Mouse (Mus musculus) layer of hippocampus, adult 18-20 months (tissue): Measurements from ENCODE around the gene Erg. TPM values are rescaled to one million over a fixed set of nuclear protein-coding genes. Genes with fewer than 3 reads are reported as not detected.
A peak's percentile ranks its signal among the peaks of the same experiment; 100 is the strongest.

Experiments
- DNase-seq, 2 experiments: peaks; one replicate each; pipeline ENCODE4 v3.0.0; 2022; ENCODE audit warnings: low spot score in 2 of 2
- long read RNA-seq: library from polyadenylated mRNA; stranded (forward); transcript quantifications from one replicate; pipeline ENCODE4 v2.0.0, GENCODE M21; 2021
- total RNA-seq, 2 experiments: library from RNA; stranded (reverse); gene quantifications; 2 replicates each; pipeline ENCODE4 v1.2.3; 2021

Erg gene
- 1 to 10 TPM; 3.6 to 4.8 TPM for total RNA-seq
- long read RNA-seq, result 0 reads

DNA sequence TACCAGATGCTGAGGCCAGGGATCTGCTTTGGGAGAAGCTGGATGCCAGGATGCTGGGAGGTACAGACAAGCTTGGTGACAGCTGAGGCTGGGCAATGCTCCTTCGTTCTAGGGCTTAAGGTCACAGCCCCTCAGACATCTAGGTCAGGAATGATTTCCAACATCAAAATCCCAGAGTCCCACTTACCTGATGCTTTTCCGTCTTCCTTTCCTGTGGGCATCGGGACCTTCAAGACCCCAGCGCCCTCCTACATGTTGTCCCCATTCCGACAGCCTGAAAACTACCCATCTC is at the start of gene Erg:
Gene Erg (minus strand): TSS at position 283 of the 292 bp plus-strand sequence.
- DNase-seq, result no peak

DNA sequence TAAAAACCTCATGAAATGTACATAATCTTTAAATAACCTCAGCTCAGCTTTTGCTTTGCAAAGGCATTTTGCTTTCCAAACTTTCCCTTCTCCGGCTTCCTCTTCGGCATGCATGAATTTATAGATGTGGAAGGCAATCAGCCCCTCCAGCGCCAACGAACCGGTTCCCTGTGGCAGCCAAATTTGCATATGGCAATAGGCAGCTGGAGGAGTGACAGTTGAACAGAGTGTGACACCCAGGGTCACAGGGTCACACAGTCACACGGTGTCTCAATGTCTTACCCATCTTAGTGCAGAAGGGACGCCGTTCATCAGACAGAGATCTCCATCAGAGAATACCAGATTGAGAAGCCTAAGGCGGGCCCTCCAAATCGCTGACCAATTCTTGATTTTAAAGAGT is 45.4 kb upstream of the Erg start:
- no peak for DNase-seq

GRCm38 (mm10) chr16:95623876-95624770 is 37.7 kb upstream of the Erg start:
- DNase-seq, result no peak

- DNase-seq, result no peak
These were observed 36.7 kb upstream of the Erg start for GRCm38 (mm10) chr16:95623056-95623455.

GRCm38 (mm10) chr16:95619859-95620325 is 33.5 kb upstream of the Erg start:
- no peak for DNase-seq

DNA sequence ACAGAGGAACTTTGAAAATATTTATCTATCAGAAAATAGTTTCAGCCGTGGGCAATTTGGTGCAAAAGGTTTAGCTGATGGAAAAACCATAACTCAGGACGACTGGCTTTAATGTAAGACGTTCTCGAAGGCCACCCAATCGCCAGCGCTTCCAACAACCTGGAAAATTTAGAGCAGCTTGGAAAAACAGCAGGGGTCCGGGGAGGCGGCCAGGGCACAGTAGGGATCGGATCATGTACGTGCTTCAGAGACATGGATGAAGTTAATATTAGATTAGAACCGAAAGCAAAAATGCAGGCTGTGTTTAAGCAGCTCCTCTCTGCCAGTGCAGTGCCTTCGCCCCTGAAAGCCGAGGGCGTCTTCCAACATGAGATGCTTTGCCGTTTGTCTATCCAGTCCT is 31.8 kb upstream of the Erg start:
- no peak for DNase-seq

DNA sequence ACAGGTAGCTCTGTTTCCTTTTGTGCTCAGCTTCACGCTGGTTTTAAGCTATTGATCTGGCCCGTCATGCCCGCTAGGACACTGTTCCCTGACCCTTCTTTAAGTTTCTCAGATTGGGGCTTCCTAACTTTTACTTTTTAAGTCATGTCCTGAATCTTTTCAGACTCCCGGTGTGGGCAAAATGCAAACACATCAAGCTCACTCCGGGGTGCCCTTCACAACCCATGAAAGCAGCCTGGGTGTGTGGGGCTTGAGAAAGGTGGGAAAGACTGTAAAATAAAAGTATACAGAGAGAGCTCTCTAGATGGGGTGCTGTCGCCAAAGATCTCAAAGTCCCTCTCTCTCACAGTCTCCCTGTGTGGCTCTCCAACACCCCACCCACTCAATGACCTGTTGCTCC is 31.3 kb upstream of the Erg start:
- DNase-seq, result no peak

- DNase-seq, result peak in 1 of 2 experiments; percentile 7
These were observed 29.2 kb upstream of the Erg start for GRCm38 (mm10) chr16:95615579-95615978.

- DNase-seq, result no peak
These were observed 28.1 kb upstream of the Erg start for GRCm38 (mm10) chr16:95614482-95614881.

DNA sequence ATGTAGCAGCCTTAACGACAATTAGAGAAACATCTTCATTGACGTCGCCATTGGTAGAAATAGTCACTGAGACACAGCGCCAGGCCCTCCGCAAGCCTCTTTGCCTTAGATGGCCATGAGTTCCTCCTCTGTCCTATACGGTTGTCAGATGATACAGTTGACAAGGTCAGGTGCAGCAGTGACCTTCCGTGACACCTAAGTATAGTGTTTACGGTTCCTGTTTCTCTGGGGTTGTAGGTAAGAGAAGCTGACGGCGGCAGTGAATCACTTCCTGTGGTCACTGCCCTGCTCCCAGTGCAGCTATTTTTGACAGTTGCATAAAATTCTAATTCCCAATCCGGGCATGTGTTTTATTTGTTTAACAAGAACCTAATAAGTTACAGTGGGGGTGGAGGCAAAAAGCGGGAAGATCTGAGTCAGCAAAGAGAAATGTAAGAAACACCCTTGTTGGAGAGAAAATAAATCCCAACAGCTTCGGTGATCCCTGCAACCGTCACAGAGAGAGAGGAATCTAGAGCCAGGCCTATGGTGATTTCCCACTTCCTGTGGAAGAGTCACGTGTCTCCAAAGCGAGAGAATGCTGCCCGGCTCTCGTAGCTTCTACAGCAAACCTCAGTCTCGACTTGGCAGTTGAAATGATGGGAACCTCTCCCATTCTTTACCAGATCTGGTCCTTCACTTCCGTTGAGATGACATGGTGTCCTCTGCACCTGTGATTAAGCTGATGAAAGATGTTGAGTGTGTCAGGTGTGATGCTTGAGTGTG is 25.8 kb upstream of the Erg start:
- no peak for DNase-seq

DNA sequence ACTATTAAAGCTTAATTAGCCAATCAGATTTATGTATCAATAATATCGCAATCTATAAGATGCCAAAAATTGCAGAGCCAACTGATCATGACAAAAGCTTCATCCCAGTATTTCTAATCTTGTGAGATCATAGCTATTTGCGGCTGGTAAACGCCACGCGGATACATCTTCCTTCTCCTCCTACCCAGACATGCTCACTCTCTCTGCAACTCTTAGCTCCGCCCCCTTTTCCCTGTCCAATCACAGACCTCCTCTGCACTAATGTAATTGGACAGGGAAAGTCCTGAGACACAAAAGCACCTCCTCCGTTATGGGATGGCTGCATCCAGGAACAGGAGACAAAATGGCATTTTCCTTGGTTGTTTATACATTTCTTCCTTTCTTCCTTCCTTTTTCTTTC is 22.2 kb upstream of the Erg start:
- no peak for DNase-seq

DNA sequence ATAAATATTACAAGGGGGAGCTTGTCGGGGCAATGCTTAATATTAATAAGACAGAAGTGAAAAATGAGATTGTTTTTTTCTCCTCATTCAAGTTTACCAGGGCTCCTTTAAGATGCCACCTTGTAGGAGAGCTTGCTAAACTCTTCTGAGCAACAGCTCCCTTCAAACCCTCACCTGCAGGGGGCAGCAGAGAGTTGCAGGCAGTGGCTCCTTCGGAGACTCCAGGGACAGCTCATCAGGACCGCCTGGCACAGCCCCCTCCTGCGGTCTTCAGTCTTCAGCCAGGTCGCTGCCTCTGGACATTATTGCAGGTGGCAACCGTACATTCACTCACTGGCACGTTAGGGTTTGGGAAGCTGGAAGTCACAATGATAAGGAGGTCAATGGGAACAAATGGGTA is 18.9 kb upstream of the Erg start:
- DNase-seq, result peak; percentile 56 to 76

- DNase-seq, result no peak
These were observed 16.1 kb upstream of the Erg start for GRCm38 (mm10) chr16:95602504-95602903.

- DNase-seq, result no peak
These were observed 15.4 kb upstream of the Erg start for GRCm38 (mm10) chr16:95601807-95602206.

GRCm38 (mm10) chr16:95601219-95601580 is 14.8 kb upstream of the Erg start:
- DNase-seq, result no peak

DNA sequence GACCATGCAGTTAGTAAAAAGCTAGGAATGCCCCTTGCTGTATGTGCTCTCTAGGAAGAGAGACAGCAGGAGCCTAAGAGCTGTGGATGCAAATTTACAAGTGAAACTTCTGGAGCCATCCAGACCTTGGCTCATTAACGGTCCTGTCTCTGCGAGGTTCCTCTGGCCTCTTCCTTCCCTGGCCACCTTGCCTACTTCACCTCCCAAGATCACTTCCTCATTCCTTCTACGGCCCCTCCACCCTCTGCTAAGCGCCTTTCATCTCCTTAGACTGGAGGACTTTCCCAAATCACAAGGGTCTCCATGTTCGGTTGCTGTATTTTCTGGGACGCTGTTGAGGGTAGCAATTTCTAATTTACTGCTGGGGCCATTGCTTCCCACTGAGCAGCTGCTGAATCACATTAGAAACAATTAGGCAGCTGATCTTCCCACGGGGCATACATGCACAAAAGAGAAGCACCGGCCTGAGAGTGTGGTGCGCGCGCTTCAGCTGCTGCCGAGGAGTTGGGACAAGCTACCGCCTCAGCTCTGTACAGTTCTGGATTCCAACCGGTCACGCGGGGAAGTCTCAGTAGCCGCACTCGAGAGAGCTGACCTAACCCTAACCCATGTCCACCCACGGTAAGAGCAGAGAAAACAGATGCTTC is 14.3 kb upstream of the Erg start:
- DNase-seq, result no peak

GRCm38 (mm10) chr16:95598930-95599329 is 12.5 kb upstream of the Erg start:
- DNase-seq, result no peak

DNA sequence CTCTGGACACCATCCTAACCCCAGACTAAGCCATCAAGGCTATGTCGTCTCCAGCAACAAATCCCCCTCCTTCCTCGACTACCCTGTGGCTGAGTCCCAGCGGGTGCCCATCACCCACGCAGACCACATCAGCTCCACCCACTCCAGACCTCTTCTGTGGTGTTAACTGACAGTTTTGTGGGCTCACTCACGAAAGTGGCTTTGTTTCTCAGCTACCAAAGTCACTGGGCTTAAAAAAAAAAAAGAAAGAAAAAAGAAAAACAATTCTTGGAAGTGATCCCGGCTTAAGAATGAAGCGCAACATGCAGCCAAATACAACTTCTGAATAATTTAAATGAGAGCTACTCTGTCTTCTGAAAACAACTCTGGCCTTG is 11.2 kb upstream of the Erg start:
- DNase-seq, result peak in 1 of 2 experiments; percentile 14

DNA sequence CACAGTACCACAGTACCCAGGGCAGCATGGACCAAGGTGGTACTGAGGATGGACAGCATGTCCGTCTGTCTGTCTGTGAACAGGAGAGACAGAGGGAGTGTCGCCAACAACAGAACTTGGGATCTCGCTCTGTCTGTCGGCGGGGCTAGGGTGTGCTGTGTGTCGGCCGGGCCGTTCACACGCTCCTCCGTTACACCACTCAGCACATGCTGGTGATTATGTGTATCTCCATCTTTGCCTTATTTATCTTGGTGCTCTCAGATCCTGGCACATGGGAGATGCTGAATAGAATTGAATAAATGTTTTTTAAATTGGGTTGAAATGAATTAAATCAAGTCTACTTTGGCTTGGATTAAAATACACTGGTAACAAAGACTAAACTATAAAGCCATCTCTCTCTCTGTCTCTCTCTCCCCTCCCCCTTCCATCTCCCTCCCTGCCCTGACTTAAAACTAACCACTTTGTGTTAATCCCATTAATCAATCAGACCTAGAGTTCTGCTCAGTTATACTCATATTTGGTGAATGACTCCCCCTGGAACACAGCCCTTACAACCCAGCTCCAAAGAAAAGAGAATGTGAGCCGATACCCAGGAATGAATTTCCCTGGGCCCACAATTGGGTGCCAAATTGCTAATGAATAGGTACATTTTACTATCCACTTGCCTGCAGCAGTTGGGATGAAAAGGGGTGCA is 10.6 kb upstream of the Erg start:
- no peak for DNase-seq

DNA sequence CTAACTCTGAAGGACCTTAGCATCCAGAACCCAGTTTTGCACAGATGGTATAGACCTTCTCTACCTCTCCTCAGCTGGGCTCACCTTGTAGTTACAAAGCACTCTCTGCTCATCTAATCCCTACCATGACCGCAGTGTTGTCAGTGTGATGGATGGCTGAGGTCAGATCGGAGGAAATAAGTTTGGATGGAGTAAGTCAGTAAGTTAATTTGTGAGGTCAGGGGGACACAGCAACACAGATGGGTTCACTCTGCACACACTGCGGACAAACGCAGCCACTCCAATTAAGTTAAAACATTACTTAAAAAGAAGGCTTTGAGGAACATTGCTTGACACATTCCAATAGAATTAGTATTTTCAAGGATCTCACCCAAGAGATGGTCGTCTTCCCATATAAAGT is 2.5 kb upstream of the Erg start:
- no peak for DNase-seq

- no peak for DNase-seq
These were observed 333 bp upstream of the Erg start for GRCm38 (mm10) chr16:95586726-95587125.
